10 mouse cellular contexts compared by ENCODE assay signal in genomic region chr3:79066455-79067055, GRCm38 (mm10).
A peak's percentile ranks its signal among the peaks of the same experiment; 100 is the strongest.
DNase-seq lines count a peak whose midpoint lies in the region.
"Had no signal": no experiment of that assay in that cellular context is flagged by ENCODE, and none has a peak within 500 bp of the region (broad histone marks: within the 10 kb centered on the region; RNA-seq: fewer than 3 reads in every experiment).

No protein-coding gene starts in this region.

- peak; percentile 26 for DNase-seq in cerebellum, adult 11 months
- no peak for DNase-seq in cerebellum, adult 9-10 months
- DNase-seq in layer of hippocampus, adult 18-20 months (ENCODE audit: low spot score in 2 of 2) = peak; percentile 28 to 42
- DNase-seq in layer of hippocampus, adult 9-10 months (ENCODE audit: low spot score) = no peak
- DNase-seq in cerebellum, postnatal 25 days = peak; percentile 56 to 65
- peak; percentile 12 for DNase-seq in right cerebral cortex, postnatal 4 days
- DNase-seq in thymus, postnatal 25 days = no peak
- DNase-seq in urinary bladder, postnatal 4 days (ENCODE audit: low spot score in 2 of 2) = no peak
- DNase-seq: kidney, adult 11 months; lung, postnatal 36 days had no signal

Comparison
In these comparisons a context has a peak if more than half of its experiments do, and no peak if none do; other contexts are left out.
1. DNase-seq: peak in cerebellum, adult 11 months (single experiment), layer of hippocampus, adult 18-20 months (2 of 2), cerebellum, postnatal 25 days (2 of 2) and right cerebral cortex, postnatal 4 days (single experiment); none in cerebellum, adult 9-10 months (single experiment), layer of hippocampus, adult 9-10 months (single experiment), thymus, postnatal 25 days (single experiment) and urinary bladder, postnatal 4 days (0 of 2).